Mouse (Mus musculus): ENCODE measurements at regions not wholly inside any gene's neighbourhood (a gene's known extent, or its start where the extent isn't known, plus 50 kb on each side); places are given as distances from the start of the nearest gene placed in this dataset.

GRCm38 (mm10) chrX:128063065-128063464 is 326.7 kb upstream of the Cldn34c4 start:
- in situ Hi-C loops (cut with MboI, MseI) = loop anchor here (25.0 kb wide), 1 partner anchor 401 kb away; no protein-coding TSS in a partner anchor

- in situ Hi-C loops (cut with MboI, MseI) = no loop called here
These were observed 309.8 kb upstream of the Cldn34c4 start for GRCm38 (mm10) chrX:128046162-128046561.

Data from regulatory T cell (primary cell).